In the genomic region with DNA sequence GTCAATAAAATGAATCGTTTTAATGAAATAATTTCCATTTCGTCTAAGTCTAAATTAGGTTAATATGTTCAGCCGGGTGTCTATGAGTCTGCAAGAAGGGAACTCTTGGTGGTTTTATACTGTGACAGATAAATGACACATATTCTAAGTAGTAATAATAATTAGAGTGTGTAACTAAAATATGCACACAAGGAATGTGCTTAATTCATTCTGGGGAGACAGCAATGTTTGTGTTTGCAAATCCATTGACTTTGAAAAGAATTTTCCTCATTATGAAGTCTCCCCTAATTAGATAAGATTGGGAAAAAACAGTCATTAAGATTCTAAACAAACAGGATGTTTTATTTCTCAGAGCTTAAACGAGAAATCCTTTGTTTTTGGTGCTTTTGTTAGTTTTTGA, we compare ENCODE assay signal across 40 mouse cellular contexts. TPM values are rescaled to one million over a fixed set of nuclear protein-coding genes. Genes with fewer than 3 reads are reported as not detected.
"Had no signal": no experiment of that assay in that cellular context is flagged by ENCODE, and none has a peak within 500 bp of the region (broad histone marks: within the 10 kb centered on the region; RNA-seq: fewer than 3 reads in every experiment).

Gene Npvf (minus strand): TSS at position 84 of the 400 bp plus-strand sequence.

- H3K4me1 ChIP-seq: heart, embryonic 13.5 days; heart, embryonic 15.5 days; hindbrain, embryonic 13.5 days; liver, embryonic 12.5 days had no signal

- DNase-seq: gastrocnemius, postnatal 14 days; gastrocnemius, postnatal 36 days; heart, adult 2 months; heart, postnatal 14 days; heart, postnatal 36 days; kidney, adult 11 months; kidney, adult 2 months; kidney, adult 9 months; kidney, postnatal 14 days; kidney, postnatal 36 days; layer of hippocampus, adult 9-11 months; layer of hippocampus, postnatal 36 days; left cerebral cortex, postnatal 4 days had no signal

- H3K4me3 ChIP-seq: heart, adult 2 months; heart, embryonic 13.5 days; heart, embryonic 15.5 days; hindbrain, embryonic 13.5 days; hindbrain, embryonic 15.5 days; kidney, embryonic 15.5 days; limb, embryonic 13.5 days; limb, embryonic 15.5 days; liver, embryonic 12.5 days had no signal

- ATAC-seq: hindbrain, postnatal 0 days; intestine, embryonic 16.5 days; liver, embryonic 12.5 days had no signal

- H3K27me3 ChIP-seq: heart, embryonic 13.5 days; heart, embryonic 15.5 days; hindbrain, embryonic 13.5 days; hindbrain, embryonic 15.5 days; kidney, embryonic 15.5 days; liver, embryonic 12.5 days had no signal

- H3K27ac ChIP-seq: heart, adult 2 months; heart, embryonic 13.5 days; heart, embryonic 15.5 days; hindbrain, embryonic 13.5 days; hindbrain, embryonic 15.5 days; hindbrain, postnatal 0 days; kidney, embryonic 15.5 days; kidney, postnatal 0 days; limb, embryonic 13.5 days; limb, embryonic 15.5 days; liver, embryonic 12.5 days; liver, embryonic 14.5 days had no signal

RNA-seq across cellular contexts. Expression of gene Npvf, which starts in this region (rescaled TPM):
- total RNA-seq: gastrocnemius, adult 8-10 months; gastrocnemius, postnatal 14 days; gastrocnemius, postnatal 36 days; heart, adult 2 months; heart, postnatal 14 days; heart, postnatal 36 days; hematopoietic stem cell, adult 5-6 weeks; hindbrain, postnatal 0 days; layer of hippocampus, adult 18-20 months; layer of hippocampus, adult 8-10 months; layer of hippocampus, postnatal 14 days; layer of hippocampus, postnatal 36 days; left cerebral cortex, adult 18-20 months; left cerebral cortex, adult 8-10 months; left cerebral cortex, postnatal 25 days; left cerebral cortex, postnatal 4 days; liver, adult 2 months had no signal
- polyA plus RNA-seq: gonadal fat pad, adult 2 months; heart, adult 2 months; heart, embryonic 13.5 days; heart, postnatal 0 days; hindbrain, embryonic 11.5 days; hindbrain, embryonic 13.5 days; hindbrain, postnatal 0 days; intestine, embryonic 14.5 days; intestine, embryonic 16.5 days; kidney, adult 2 months; large intestine, adult 2 months; limb, embryonic 11.5 days; limb, embryonic 15.5 days; liver, adult 2 months; liver, embryonic 12.5 days; liver, embryonic 14.5 days had no signal
